Mouse (Mus musculus) thymus, postnatal 36 days (tissue): ENCODE results near the gene C730034F03Rik.

Experiments used
- DNase-seq, 2 experiments: peaks; one replicate each; pipeline ENCODE4 v3.0.0; 2022; ENCODE audit warnings: mixed read lengths in 2 of 2

The C730034F03Rik gene

GRCm38 (mm10) chr15:89476475-89476815, 47.1 kb downstream of the C730034F03Rik start:
- DNase-seq: no peak

- DNase-seq: no peak
Measured at GRCm38 (mm10) chr15:89477091-89477491, 47.7 kb downstream of the C730034F03Rik start, which contains the start of gene Arsa. TSS of gene Arsa (minus strand) at chr15:89477425.

DNA sequence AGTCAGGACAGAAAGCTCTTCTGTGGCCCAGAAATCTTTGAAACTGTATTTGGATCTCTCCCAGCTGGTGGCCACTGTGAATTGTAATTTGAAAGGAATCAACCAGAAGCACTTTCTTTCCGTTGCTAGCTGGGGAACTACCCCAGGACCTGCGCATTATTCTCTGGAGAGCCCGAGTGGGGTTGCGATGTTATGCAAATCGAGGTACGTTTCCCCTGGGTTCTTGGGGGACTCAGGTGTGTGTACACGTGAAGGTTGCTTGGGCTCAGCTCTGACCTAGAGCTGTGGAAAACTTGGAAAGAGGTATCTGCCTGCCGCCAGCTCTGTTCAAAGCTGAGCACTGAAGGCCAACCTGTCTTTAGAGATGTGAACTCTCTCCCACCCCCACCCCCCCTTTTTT, 48.4 kb downstream of the C730034F03Rik start:
- DNase-seq: no peak

DNA sequence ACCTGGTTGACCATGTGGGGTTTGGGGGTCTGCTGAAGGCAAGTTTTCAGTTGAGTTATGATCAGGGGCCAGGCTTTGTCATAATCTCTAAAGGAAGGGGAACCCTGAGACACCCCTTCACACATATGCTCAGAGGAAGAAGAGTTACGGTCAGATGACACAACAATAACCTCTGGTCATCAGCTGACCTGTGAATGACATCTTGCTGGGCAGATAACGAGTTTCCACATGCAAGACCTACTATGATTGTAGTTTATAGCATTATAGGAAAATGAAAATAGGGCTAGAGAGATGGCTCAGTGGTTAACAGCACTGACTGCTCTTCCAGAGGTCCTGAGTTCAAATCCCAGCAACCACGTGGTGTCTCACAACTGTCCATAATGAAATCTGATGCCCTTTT, 49.2 kb downstream of the C730034F03Rik start:
- DNase-seq: no peak
